Mouse (Mus musculus) liver, embryonic 12.5 days (tissue): Measurements from ENCODE around the gene Asic2. TPM values are rescaled to one million over a fixed set of nuclear protein-coding genes. Genes with fewer than 3 reads are reported as not detected.

Source experiments
- ATAC-seq: fragments of 200-750 bp; cut with Nextera tagmentation; 2 replicates; pipeline ENCODE4 v1.8.0; 2017; ENCODE audit warnings: moderate number of reproducible peaks, mild to moderate bottlenecking, moderate library complexity
- H3K27ac ChIP-seq: fragments of 300-500 bp; sonication (generic); 2 replicates; pipeline ENCODE4 v1.5.1; 2016; ENCODE audit warnings: mild to moderate bottlenecking
- H3K27me3 ChIP-seq: fragments of 300-500 bp; sonication (generic); replicated peaks from 2 replicates; pipeline ENCODE4 v1.6.1; 2016; ENCODE audit warnings: mild to moderate bottlenecking, moderate library complexity
- H3K36me3 ChIP-seq: fragments of 300-500 bp; sonication (generic); 2 replicates; pipeline ENCODE4 v1.6.1; 2016; ENCODE audit warnings: mild to moderate bottlenecking, moderate library complexity
- H3K4me1 ChIP-seq: fragments of 300-500 bp; sonication (generic); 2 replicates; pipeline ENCODE4 v1.6.1; 2016
- H3K4me2 ChIP-seq: fragments of 300-500 bp; sonication (generic); 2 replicates; pipeline ENCODE4 v1.6.1; 2016; ENCODE audit warnings: mild to moderate bottlenecking, moderate library complexity
- H3K4me3 ChIP-seq: fragments of 300-500 bp; sonication (generic); 2 replicates; pipeline ENCODE4 v1.5.1; 2016; ENCODE audit warnings: mild to moderate bottlenecking, moderate library complexity
- H3K9ac ChIP-seq: fragments of 300-500 bp; sonication (generic); 2 replicates; pipeline ENCODE4 v1.6.1; 2016; ENCODE audit warnings: mild to moderate bottlenecking, moderate library complexity
- H3K9me3 ChIP-seq: fragments of 300-500 bp; sonication (generic); replicated peaks from 2 replicates; pipeline ENCODE4 v1.6.1; 2016; ENCODE audit warnings: mild to moderate bottlenecking, moderate library complexity
- WGBS: fragments of 180-500 bp; shearing (Covaris S2); methylation state at CpG from one replicate; pipeline ENCODE4 v1.1.7; 2016; ENCODE audit not compliant: insufficient replicate concordance; 5-methylcytosine and 5-hydroxymethylcytosine counted together
- polyA plus RNA-seq: library from polyadenylated mRNA; unstranded; fragments of >200 nt; fragmentation: Nextera tagmentation; extraction: Ambion mirVana; gene quantifications from 2 replicates; pipeline ENCODE4 v1.2.1, GENCODE M21; 2016

Asic2 gene
- polyA plus RNA-seq, 1 experiment from 2014 or later, result 0.06 TPM

DNA sequence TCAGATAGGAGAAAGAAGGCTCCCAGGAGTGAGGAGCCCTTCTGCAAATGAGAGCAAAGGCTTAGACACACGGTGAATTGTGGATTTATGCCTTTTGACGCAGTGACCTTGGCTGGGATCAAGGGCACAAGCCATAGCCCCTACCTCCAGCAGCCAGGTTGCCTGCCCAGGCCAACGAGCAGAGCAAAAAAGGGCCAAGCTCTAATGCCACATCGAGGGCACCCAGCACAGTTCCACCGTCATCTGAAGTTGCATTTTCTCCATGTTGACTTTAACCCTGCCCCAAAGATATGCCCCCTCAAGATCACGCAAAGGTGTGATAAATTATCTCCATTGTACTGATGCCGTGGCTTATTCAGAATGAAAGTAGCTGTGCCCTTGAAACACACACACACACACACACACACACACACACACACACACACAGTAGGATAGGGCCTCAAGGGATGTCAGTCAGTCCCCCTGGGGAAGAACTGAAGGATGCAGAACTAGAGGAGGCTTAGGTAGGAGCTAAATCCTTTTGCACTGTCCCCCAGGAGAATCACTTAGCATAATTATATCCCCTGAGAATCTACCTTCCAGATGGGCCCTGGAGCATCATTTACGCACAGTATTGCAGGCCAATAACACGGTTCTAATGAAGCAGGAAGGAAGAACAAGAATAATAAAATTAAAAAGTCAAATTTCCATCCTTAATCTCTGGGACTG is 96.6 kb downstream of the Asic2 start:
- Histone ChIP-seq H3K9me3 (no peaks in the 10 kb centered on the region), H3K4me3 (no peak overlapping the region), H3K36me3 (no peaks in the 10 kb centered on the region), H3K9ac (no peak overlapping the region), H3K27me3 (no peaks in the 10 kb centered on the region), H3K27ac (no peak overlapping the region), H3K4me2 (no peak overlapping the region), H3K4me1 (no peaks in the 10 kb centered on the region)
- 43% methylated on average over 9 of the region's 9 CpGs for WGBS
- no peak for ATAC-seq

- Histone ChIP-seq H3K4me2 (no peak overlapping the region), H3K9me3 (no peaks in the 10 kb centered on the region), H3K4me1 (no peaks in the 10 kb centered on the region), H3K36me3 (no peaks in the 10 kb centered on the region), H3K27me3 (no peaks in the 10 kb centered on the region), H3K27ac (no peak overlapping the region), H3K9ac (no peak overlapping the region), H3K4me3 (no peak overlapping the region)
- 64% methylated on average over 10 of the region's 10 CpGs for WGBS
- no peak for ATAC-seq
Observed at GRCm38 (mm10) chr11:81865661-81866382, 102.4 kb downstream of the Asic2 start.

DNA sequence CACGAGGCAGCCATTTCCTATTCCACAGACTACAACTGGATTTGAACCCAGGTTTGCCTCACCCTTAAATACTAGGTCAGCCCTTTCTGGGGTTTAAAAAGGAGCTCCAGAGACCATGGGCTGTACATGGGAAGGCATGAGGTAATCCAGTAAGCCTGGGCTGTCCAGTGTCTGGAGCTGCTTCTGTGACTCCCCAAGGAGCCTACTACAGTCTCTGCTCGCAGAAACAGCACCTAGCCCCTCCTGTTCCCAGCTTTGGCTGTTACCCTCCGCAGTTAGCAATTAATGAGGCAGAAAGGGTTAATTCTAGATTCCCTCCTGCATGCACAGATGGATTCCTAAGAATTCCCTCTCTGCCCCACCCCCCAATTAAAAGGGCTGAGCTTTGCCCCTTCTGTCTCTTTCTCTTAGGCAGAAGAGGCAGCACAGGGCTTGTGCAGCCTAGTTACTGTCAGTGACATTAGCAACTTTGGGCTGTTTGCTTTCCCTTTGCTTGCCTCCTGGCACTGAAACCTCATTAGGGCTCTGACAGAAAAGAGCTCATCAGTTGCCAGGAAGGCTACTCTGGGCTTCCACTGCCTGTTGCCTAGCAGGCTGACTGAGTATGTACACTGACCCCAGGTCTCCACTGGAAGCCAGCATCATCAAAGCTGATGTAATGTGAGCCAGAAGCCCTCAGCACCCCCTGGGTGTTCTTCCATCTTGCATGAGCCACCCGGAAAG is 107.8 kb downstream of the Asic2 start, which contains the start of gene 5530401A14Rik:
5530401A14Rik (plus strand) TSS at position 424 of the 723 bp plus-strand sequence.
- 42% methylated on average over 4 of the region's 4 CpGs for WGBS
- Histone ChIP-seq H3K4me2 (no peak within 1 kb of the TSS), H3K27ac (no peak within 1 kb of the TSS), H3K4me1 (no peaks in the 10 kb centered on the region), H3K9ac (no peak within 1 kb of the TSS), H3K4me3 (no peak within 1 kb of the TSS), H3K36me3 (no peaks in the 10 kb centered on the region), H3K9me3 (no peaks in the 10 kb centered on the region), H3K27me3 (no peaks in the 10 kb centered on the region)
- ATAC-seq, result no peak

- Histone ChIP-seq H3K4me2 (no peak overlapping the region), H3K36me3 (no peaks in the 10 kb centered on the region), H3K27ac (no peak overlapping the region), H3K9ac (no peak overlapping the region), H3K4me3 (no peak overlapping the region), H3K4me1 (no peaks in the 10 kb centered on the region), H3K9me3 (no peaks in the 10 kb centered on the region), H3K27me3 (no peaks in the 10 kb centered on the region)
- WGBS, result 35% methylated on average over 1 of the region's 1 CpGs
- no peak for ATAC-seq
Observed at GRCm38 (mm10) chr11:81847773-81848490, 120.3 kb downstream of the Asic2 start.

- Histone ChIP-seq H3K36me3 (no peaks in the 10 kb centered on the region), H3K9me3 (no peaks in the 10 kb centered on the region), H3K27me3 (no peaks in the 10 kb centered on the region), H3K4me1 (no peaks in the 10 kb centered on the region), H3K27ac (no peak overlapping the region), H3K4me3 (no peak overlapping the region), H3K9ac (no peak overlapping the region), H3K4me2 (no peak overlapping the region)
- WGBS, result 48% methylated on average over 3 of the region's 3 CpGs
- no peak for ATAC-seq
Observed at GRCm38 (mm10) chr11:81845686-81846036, 122.6 kb downstream of the Asic2 start.

GRCm38 (mm10) chr11:81845010-81845685 is 123.1 kb downstream of the Asic2 start:
- Histone ChIP-seq H3K9ac (no peak overlapping the region), H3K4me2 (no peak overlapping the region), H3K9me3 (no peaks in the 10 kb centered on the region), H3K4me1 (no peaks in the 10 kb centered on the region), H3K4me3 (no peak overlapping the region), H3K27me3 (no peaks in the 10 kb centered on the region), H3K27ac (no peak overlapping the region), H3K36me3 (no peaks in the 10 kb centered on the region)
- no peak for ATAC-seq
- 60% methylated on average over 5 of the region's 5 CpGs for WGBS

DNA sequence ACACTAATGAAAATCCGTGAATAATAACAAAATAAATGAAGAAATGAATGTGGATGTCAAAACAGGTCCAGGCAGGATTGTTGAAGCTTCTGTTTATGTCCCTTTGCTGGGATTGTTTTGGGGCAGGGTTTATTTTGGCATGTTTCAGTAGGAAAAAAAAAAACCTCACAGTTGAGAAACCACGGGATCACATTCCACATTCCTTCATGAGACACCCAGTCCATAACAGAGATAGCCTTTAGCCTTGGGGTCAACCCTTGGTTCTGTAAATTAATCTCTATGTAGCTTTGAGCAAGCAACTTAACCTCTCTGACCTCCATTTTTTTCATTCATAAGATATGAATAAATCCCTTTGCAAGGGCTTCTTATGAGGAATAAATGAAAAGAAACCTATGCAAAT is 127.3 kb downstream of the Asic2 start:
- H3K36me3 ChIP-seq, result no peaks in the 10 kb centered on the region
- no peak overlapping the region for H3K4me3 ChIP-seq
- no peak for ATAC-seq
- H3K4me1 ChIP-seq, result no peaks in the 10 kb centered on the region
- no peak overlapping the region for H3K4me2 ChIP-seq
- H3K9me3 ChIP-seq, result no peaks in the 10 kb centered on the region
- no peak overlapping the region for H3K9ac ChIP-seq
- 38% methylated on average over 2 of the region's 2 CpGs for WGBS
- no peaks in the 10 kb centered on the region for H3K27me3 ChIP-seq
- no peak overlapping the region for H3K27ac ChIP-seq

DNA sequence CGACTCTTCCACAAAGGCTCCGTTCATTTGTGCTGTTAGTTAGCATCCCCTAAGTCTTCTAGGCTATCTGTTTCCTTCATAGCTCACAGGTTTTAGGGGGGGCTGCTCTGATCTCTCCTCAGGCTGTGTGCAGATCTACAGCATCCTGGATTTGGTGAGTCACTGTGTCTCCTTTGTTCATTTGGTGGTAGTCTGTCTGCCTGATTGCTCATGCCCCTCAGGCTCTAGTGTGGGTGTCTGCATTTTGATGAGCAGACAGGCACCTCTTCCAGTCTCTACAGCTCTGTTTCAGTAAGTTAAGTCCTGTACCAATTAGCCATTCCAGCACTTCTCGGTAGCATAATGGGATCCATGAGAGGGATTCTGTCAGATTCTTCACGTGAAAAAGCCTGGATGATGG is 129.8 kb downstream of the Asic2 start:
- Histone ChIP-seq H3K27ac (no peak overlapping the region), H3K9me3 (no peaks in the 10 kb centered on the region), H3K4me1 (no peaks in the 10 kb centered on the region), H3K9ac (no peak overlapping the region), H3K4me3 (no peak overlapping the region), H3K4me2 (no peak overlapping the region), H3K36me3 (no peaks in the 10 kb centered on the region), H3K27me3 (no peaks in the 10 kb centered on the region)
- 70% methylated on average over 4 of the region's 4 CpGs for WGBS
- no peak for ATAC-seq

- Histone ChIP-seq H3K4me3 (no peak overlapping the region), H3K27me3 (no peaks in the 10 kb centered on the region), H3K4me2 (no peak overlapping the region), H3K9ac (no peak overlapping the region), H3K9me3 (no peaks in the 10 kb centered on the region), H3K27ac (no peak overlapping the region), H3K4me1 (no peaks in the 10 kb centered on the region), H3K36me3 (no peaks in the 10 kb centered on the region)
- ATAC-seq, result no peak
- WGBS, result 27% methylated on average over 1 of the region's 1 CpGs
Observed at GRCm38 (mm10) chr11:81832381-81832780, 135.9 kb downstream of the Asic2 start.

DNA sequence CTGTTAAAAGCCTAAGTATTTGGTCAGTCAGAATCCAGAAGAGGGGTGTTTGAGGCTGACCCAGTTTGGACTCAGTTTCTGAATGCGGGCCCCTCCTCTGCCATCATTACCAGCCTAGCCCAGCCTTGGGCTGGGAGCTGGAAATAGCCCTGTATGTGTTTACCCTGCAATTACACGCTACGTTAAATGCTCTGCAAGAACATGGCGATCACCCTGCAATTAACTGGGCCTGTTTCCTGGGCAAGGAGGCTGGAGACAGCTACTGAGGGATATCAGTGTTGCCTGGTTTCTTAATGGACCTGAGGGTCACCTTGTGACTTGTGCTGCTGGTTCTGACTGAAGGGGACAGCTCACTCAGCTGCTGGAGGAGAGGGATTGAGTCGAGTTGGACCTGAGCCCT is 151.7 kb downstream of the Asic2 start:
- no peak for ATAC-seq
- Histone ChIP-seq H3K27ac (no peak overlapping the region), H3K4me2 (no peak overlapping the region), H3K9ac (no peak overlapping the region), H3K36me3 (no peaks in the 10 kb centered on the region), H3K9me3 (no peaks in the 10 kb centered on the region), H3K27me3 (no peaks in the 10 kb centered on the region), H3K4me3 (no peak overlapping the region), H3K4me1 (no peaks in the 10 kb centered on the region)
- WGBS, result 68% methylated on average over 5 of the region's 5 CpGs

DNA sequence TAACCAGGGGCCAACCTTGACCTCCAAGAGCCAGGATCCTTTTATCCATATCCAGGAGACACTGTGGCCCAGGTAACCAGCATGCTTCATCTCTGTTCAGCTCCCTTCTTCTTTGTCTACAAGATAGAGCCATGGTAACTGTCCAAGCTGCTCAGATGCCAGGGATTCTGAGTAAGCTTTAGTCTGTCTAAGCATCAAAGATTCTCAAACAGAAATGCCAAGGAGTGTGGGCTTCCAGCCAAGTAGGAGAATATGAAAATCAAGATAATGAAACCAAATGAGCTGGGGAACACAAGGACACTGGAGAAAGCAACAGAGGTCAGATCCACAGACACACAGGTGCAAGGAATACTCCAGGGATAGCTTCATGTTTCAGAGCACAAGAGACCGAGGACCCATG is 153.4 kb downstream of the Asic2 start:
- 82% methylated on average over 1 of the region's 1 CpGs for WGBS
- no peaks in the 10 kb centered on the region for H3K9me3 ChIP-seq
- no peak overlapping the region for H3K4me3 ChIP-seq
- H3K36me3 ChIP-seq, result no peaks in the 10 kb centered on the region
- no peak overlapping the region for H3K4me2 ChIP-seq
- H3K27ac ChIP-seq, result no peak overlapping the region
- ATAC-seq, result no peak
- no peaks in the 10 kb centered on the region for H3K27me3 ChIP-seq
- no peaks in the 10 kb centered on the region for H3K4me1 ChIP-seq
- H3K9ac ChIP-seq, result no peak overlapping the region
